Mouse (Mus musculus) erythroblast, embryonic 14.5 days (primary cell): ENCODE measurements around the gene Gm2035. TPM values are rescaled to one million over a fixed set of nuclear protein-coding genes. Genes with fewer than 3 reads are reported as not detected.
"Not testable (repeated sequence)": the region's sequence is repeated elsewhere in the genome, so short reads cannot be mapped to it uniquely, and the experiment has no call there.

Experiments
- H3K27me3 ChIP-seq: 2 replicates; pipeline ENCODE4 v1.6.1; 2012; ENCODE audit warnings: inconsistent platforms; ENCODE audit not compliant: control insufficient read depth
- H3K36me3 ChIP-seq: 2 replicates; pipeline ENCODE4 v1.6.1; 2012; ENCODE audit warnings: mild to moderate bottlenecking, inconsistent platforms; ENCODE audit not compliant: control insufficient read depth
- H3K4me1 ChIP-seq: 2 replicates; pipeline ENCODE4 v1.6.1; 2012; ENCODE audit warnings: inconsistent platforms; ENCODE audit not compliant: control insufficient read depth
- H3K4me3 ChIP-seq: replicated peaks from 2 replicates; pipeline ENCODE3; 2012; ENCODE audit warnings: moderate library complexity, mild to moderate bottlenecking, inconsistent platforms
- H3K9me3 ChIP-seq: 2 replicates; pipeline ENCODE4 v1.6.1; 2012; ENCODE audit warnings: low read length, inconsistent platforms, mixed read lengths; ENCODE audit not compliant: control insufficient read depth
- polyA plus RNA-seq: library from polyadenylated mRNA; stranded (reverse); fragments of >175 nt; gene quantifications from 2 replicates; pipeline ENCODE4 v1.2.3, GENCODE M21; 2012

Gm2035 gene
- polyA plus RNA-seq, result not detected in 2 replicates

DNA sequence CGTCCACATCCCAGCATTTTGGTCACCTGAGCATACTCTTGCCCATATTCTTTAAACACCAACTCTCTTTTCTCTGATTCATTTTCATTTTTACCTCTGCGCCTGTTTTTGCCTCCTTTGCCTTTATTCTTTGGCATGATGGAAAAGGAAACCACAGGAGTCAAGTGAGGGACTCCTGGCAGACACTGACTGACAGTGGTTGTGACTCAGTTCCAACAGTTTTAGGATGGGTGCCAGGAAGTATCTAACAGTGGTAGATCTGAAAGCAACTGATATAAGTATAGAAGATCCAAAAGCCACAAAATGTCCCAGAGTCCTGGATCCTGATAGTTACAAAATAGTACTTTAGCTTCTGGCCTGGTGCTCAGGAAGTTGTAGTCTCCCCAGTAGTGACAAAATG lies at the start of gene Gm2035:
TSS of gene Gm2035 (minus strand) at position 137 of the 400 bp plus-strand sequence.
- H3K27me3 ChIP-seq, H3K4me1 ChIP-seq, H3K36me3 ChIP-seq, H3K9me3 ChIP-seq, H3K4me3 ChIP-seq: not testable (repeated sequence)

DNA sequence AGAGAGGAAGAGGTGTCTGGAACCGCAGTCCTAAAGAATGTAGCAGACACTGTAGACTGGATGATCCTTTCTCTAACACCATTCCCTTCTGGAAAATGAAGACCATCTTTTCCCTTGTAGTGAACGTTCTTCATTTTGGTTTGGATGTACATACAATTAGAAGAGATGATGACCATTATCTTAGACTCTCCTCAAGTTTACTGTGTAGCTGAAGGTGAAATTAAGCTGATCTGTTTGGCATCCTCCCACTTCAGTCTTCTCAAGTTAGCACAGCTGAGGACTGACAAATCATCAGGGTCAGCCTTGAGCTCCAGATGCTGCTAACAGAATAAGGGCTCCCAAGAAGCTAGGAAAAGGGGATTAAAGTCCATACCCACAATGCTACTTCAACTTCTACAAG lies 34.1 kb upstream of the Gm2035 start, which contains the start of gene Gm2042:
TSS of gene Gm2042 (plus strand) at position 301 of the 400 bp plus-strand sequence.
- H3K27me3 ChIP-seq, H3K4me3 ChIP-seq, H3K9me3 ChIP-seq, H3K4me1 ChIP-seq, H3K36me3 ChIP-seq: not testable (repeated sequence)

DNA sequence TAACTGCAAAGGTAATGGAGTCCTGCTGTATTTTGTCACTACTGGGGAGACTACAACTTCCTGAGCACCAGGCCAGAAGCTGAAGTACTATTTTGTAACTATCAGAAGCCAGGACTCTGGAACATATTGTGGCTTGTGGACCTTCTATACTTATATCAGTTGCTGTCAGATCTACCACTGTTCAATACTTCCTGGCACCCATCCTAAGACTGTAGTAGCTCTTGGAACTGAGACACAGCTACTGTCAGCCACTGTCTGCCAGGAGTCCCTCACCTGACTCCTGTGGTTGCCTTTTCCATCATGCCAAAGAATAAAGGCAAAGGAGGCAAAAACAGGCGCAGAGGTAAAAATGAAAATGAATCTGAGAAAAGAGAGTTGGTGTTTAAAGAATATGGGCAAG lies 24.6 kb downstream of the Gm2035 start, which contains the start of gene Gm2022:
TSS of gene Gm2022 (plus strand) at position 301 of the 400 bp plus-strand sequence.
- not testable (repeated sequence) for H3K4me3 ChIP-seq, H3K27me3 ChIP-seq, H3K9me3 ChIP-seq, H3K36me3 ChIP-seq, H3K4me1 ChIP-seq

DNA sequence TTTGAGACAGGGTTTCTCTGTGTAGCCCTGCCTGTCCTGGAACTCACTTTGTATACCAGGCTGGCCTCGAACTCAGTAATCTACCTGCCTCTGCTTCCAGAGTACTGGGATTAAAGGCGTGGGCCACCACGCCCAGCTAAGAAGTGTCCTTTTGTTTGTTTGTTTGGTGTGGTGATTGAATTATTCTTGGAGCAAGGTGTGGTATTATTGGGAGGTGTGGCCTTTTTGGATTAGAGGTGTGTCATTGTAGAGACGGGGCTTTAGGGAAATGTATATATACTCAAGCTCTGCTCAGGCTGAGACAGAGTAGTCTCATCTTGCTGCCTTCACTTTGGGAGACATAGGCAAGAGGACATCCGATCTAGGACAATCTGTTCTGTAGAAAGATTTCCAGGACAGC lies 45.9 kb downstream of the Gm2035 start, which contains the start of gene Gm2016:
TSS of gene Gm2016 (plus strand) at position 301 of the 400 bp plus-strand sequence.
- not testable (repeated sequence) for H3K36me3 ChIP-seq, H3K4me3 ChIP-seq, H3K27me3 ChIP-seq, H3K9me3 ChIP-seq, H3K4me1 ChIP-seq

Other genes starting within 250 kb of the Gm2035 start
- not detected in 2 replicates for gene Gm21319, start 144.1 kb downstream of the Gm2035 start, polyA plus RNA-seq
- not detected in 2 replicates for gene Gm21936, start 124.3 kb downstream of the Gm2035 start, polyA plus RNA-seq
- not detected in 2 replicates for gene BB287469, start 103.3 kb downstream of the Gm2035 start, polyA plus RNA-seq
- gene Gm2001, start 77.5 kb downstream of the Gm2035 start, polyA plus RNA-seq, result not detected in 2 replicates
- gene Gm2016, start 45.8 kb downstream of the Gm2035 start, polyA plus RNA-seq, result not detected in 2 replicates
- gene Gm2022, start 24.5 kb downstream of the Gm2035 start, polyA plus RNA-seq, result not detected in 2 replicates
- not detected in 2 replicates for gene Gm2042, start 34.2 kb upstream of the Gm2035 start, polyA plus RNA-seq
- not detected in 2 replicates for gene Gm2075, start 92.0 kb upstream of the Gm2035 start, polyA plus RNA-seq
- not detected in 2 replicates for gene Gm6803, start 98.9 kb upstream of the Gm2035 start, polyA plus RNA-seq
- gene Gm2056, start 107.1 kb upstream of the Gm2035 start, polyA plus RNA-seq, result not detected in 2 replicates
- not detected in 2 replicates for gene Gm16368, start 163.8 kb upstream of the Gm2035 start, polyA plus RNA-seq